Mouse (Mus musculus) neural tube, embryonic 15.5 days (tissue): ENCODE measurements around the gene Lsm12. TPM values are rescaled to one million over a fixed set of nuclear protein-coding genes. Genes with fewer than 3 reads are reported as not detected.
A peak's percentile ranks its signal among the peaks of the same experiment; 100 is the strongest.
"Not testable (repeated sequence)": the region's sequence is repeated elsewhere in the genome, so short reads cannot be mapped to it uniquely, and the experiment has no call there.

Source experiments
- ATAC-seq: fragments of 200-750 bp; cut with Nextera tagmentation; 2 replicates; pipeline ENCODE4 v1.8.0; 2017; ENCODE audit warnings: mild to moderate bottlenecking, moderate TSS enrichment, moderate library complexity; ENCODE audit not compliant: low FRiP score
- H3K27ac ChIP-seq: fragments of 300-500 bp; sonication (generic); replicated peaks from 2 replicates; pipeline ENCODE4 v1.5.1; 2015; ENCODE audit warnings: mild to moderate bottlenecking, inconsistent platforms
- H3K27me3 ChIP-seq: fragments of 300-500 bp; sonication (generic); replicated peaks from 2 replicates; pipeline ENCODE4 v1.6.1; 2015; ENCODE audit warnings: inconsistent platforms
- H3K36me3 ChIP-seq: fragments of 300-500 bp; sonication (generic); 2 replicates; pipeline ENCODE4 v1.6.1; 2015; ENCODE audit warnings: inconsistent platforms
- H3K4me1 ChIP-seq: fragments of 300-500 bp; sonication (generic); 2 replicates; pipeline ENCODE4 v1.6.1; 2015; ENCODE audit warnings: inconsistent platforms
- H3K4me2 ChIP-seq: fragments of 300-500 bp; sonication (generic); 2 replicates; pipeline ENCODE4 v1.6.1; 2015; ENCODE audit warnings: inconsistent platforms, mild to moderate bottlenecking, moderate library complexity
- H3K4me3 ChIP-seq: fragments of 300-500 bp; sonication (generic); replicated peaks from 2 replicates; pipeline ENCODE4 v1.5.1; 2015; ENCODE audit warnings: mild to moderate bottlenecking, inconsistent platforms
- H3K9ac ChIP-seq: fragments of 300-500 bp; sonication (generic); replicated peaks from 2 replicates; pipeline ENCODE4 v1.6.1; 2015; ENCODE audit warnings: mild to moderate bottlenecking, inconsistent platforms
- H3K9me3 ChIP-seq: fragments of 300-500 bp; sonication (generic); replicated peaks from 2 replicates; pipeline ENCODE4 v1.6.1; 2016; ENCODE audit warnings: inconsistent platforms
- WGBS: fragments of 180-500 bp; shearing (Covaris S2); methylation state at CpG from one replicate; pipeline ENCODE4 v1.1.7; 2015; ENCODE audit warnings: mixed read lengths; 5-methylcytosine and 5-hydroxymethylcytosine counted together
- polyA plus RNA-seq: library from polyadenylated mRNA; unstranded; fragments of >200 nt; fragmentation: Nextera tagmentation; extraction: Ambion mirVana; gene quantifications from 2 replicates; pipeline ENCODE4 v1.2.1, GENCODE M21; 2015

The Lsm12 gene
- polyA plus RNA-seq, 1 experiment from 2014 or later, result 111 TPM

DNA sequence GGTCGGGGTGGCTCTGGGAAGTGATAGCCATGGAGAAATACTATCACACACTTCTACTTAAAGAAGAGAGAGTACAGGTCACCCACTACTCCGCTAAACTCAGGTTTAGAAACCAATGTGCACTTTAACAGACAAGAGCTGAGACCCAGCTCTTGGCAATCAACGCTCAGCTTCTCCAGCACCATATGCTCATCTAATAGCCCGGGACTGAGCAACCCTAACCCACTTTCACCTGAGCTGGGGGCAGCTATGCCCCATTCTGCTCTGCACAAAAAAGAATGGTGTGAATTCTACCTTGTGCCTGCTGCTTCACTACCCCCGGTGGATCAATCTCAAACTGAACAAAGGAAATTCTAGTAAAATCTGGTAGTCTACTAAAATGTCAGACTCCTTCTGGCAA, 17.6 kb downstream of the Lsm12 start:
- Histone ChIP-seq H3K4me3 (no peak overlapping the region), H3K9me3 (no peaks in the 10 kb centered on the region), H3K4me2 (no peak overlapping the region), H3K36me3 (peaks cover 52% of the 10 kb centered on the region), H3K27me3 (no peaks in the 10 kb centered on the region), H3K27ac (no peak overlapping the region), H3K4me1 (no peaks in the 10 kb centered on the region), H3K9ac (no peak overlapping the region)
- no peak for ATAC-seq
- WGBS, result 92% methylated on average over 5 of the region's 5 CpGs

DNA sequence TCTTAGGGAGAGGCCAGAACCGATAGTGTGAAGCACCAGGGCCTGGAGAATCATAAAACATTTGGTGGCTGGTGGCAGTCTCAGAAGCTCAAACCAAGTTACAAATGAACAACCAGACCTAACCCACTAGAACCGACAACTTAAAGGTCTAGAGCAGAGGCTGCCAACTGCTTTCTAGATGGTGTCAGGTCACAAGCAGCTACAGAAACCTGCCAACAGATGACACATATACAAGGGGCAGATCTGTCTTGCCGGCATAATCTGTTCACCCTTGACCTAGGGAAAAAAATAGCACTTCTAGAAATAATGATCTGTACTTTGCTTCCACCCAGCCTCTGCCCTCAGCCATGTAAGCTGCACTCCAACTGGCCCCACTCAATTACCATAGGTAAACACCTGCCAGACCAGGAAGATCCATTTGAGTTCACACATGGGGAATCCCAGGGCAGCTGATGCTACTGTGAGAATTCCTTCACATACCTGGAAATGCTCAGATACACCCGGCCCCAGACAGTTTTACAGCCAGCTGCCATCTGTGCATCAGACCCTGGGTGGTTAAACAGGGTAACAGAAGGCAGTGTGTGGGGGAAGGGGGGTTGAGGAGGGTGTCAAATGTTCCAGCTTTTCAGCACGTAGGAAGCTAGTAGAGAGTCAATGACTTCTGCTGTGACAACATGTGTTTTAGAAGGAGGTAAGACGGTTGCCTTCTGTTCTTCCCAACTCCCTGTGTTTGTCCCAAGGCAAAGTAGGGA, 18.9 kb downstream of the Lsm12 start:
- no peak overlapping the region for H3K27ac ChIP-seq
- no peak for ATAC-seq
- 63% methylated on average over 6 of the region's 6 CpGs for WGBS
- no peaks in the 10 kb centered on the region for H3K27me3 ChIP-seq
- H3K4me2 ChIP-seq, result no peak overlapping the region
- H3K4me1 ChIP-seq, result no peaks in the 10 kb centered on the region
- H3K9ac ChIP-seq, result no peak overlapping the region
- H3K36me3 ChIP-seq, result peaks cover 60% of the 10 kb centered on the region
- no peak overlapping the region for H3K4me3 ChIP-seq
- H3K9me3 ChIP-seq, result no peaks in the 10 kb centered on the region

GRCm38 (mm10) chr11:102159781-102160180, 25.3 kb downstream of the Lsm12 start:
- Histone ChIP-seq H3K27ac (no peak overlapping the region), H3K36me3 (peaks cover 30% of the 10 kb centered on the region), H3K9me3 (no peaks in the 10 kb centered on the region), H3K4me1 (peaks cover 10% of the 10 kb centered on the region), H3K27me3 (no peaks in the 10 kb centered on the region), H3K4me2 (no peak overlapping the region), H3K9ac (no peak overlapping the region), H3K4me3 (no peak overlapping the region)
- no peak for ATAC-seq
- WGBS, result 79% methylated on average over 5 of the region's 5 CpGs

GRCm38 (mm10) chr11:102158024-102158423, 27.1 kb downstream of the Lsm12 start:
- not testable (repeated sequence) for H3K4me3 ChIP-seq, ATAC-seq, H3K9ac ChIP-seq, H3K27ac ChIP-seq, H3K9me3 ChIP-seq, H3K27me3 ChIP-seq, H3K4me2 ChIP-seq
- Histone ChIP-seq H3K36me3 (peaks cover 29% of the 10 kb centered on the region), H3K4me1 (peaks cover 15% of the 10 kb centered on the region)
- 80% methylated on average over 2 of the region's 2 CpGs for WGBS

DNA sequence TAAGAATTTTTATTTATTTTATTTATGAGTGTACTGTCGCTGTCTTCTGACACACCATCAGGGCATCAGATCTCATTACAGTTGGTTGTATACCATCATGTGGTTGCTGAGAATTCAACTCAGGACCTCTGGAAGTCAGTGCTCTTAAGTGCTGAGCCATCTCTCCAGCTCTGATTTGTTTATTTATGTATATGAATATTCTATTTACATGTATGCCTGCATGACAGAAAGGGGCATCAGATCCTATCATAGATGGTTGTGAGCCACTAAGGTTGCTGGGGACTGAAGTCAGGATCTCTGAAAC, 28.4 kb downstream of the Lsm12 start:
- no peak overlapping the region for H3K4me3 ChIP-seq
- peaks cover 28% of the 10 kb centered on the region for H3K36me3 ChIP-seq
- no peak; the same call in 1 of the 2 replicates for ATAC-seq
- H3K4me2 ChIP-seq, result peak overlapping the region; percentile 91; the same call in 1 of the 2 replicates
- no peaks in the 10 kb centered on the region for H3K9me3 ChIP-seq
- H3K27me3 ChIP-seq, result no peaks in the 10 kb centered on the region
- no peak overlapping the region for H3K9ac ChIP-seq
- peak overlapping the region; percentile 54; the same call in 1 of the 2 replicates for H3K27ac ChIP-seq
- peaks cover 15% of the 10 kb centered on the region for H3K4me1 ChIP-seq
- WGBS, result 6% methylated on average over 1 of the region's 1 CpGs

GRCm38 (mm10) chr11:102156039-102156785, 28.9 kb downstream of the Lsm12 start, which contains the start of gene Tmem101:
Gene Tmem101, minus strand, starts transcription at chr11:102156404.
- Histone ChIP-seq H3K36me3 (peaks cover 23% of the 10 kb centered on the region), H3K4me2 (peak within 1 kb of the TSS; percentile 91), H3K27me3 (no peaks in the 10 kb centered on the region), H3K4me3 (peak within 1 kb of the TSS; percentile 64), H3K9me3 (no peaks in the 10 kb centered on the region), H3K27ac (peak within 1 kb of the TSS; percentile 83), H3K9ac (peak within 1 kb of the TSS; percentile 71), H3K4me1 (peaks cover 15% of the 10 kb centered on the region)
- WGBS, result under 1% methylated on average over 37 of the region's 37 CpGs
- ATAC-seq, result peak; percentile 90

- Histone ChIP-seq H3K9ac (no peak overlapping the region), H3K4me2 (peak overlapping the region; percentile 13; the same call in 1 of the 2 replicates), H3K4me1 (peaks cover 23% of the 10 kb centered on the region), H3K4me3 (no peak overlapping the region), H3K36me3 (0 out of 2 replicates have a peak, but pooled peaks cover 2% of the 10 kb centered on the region), H3K9me3 (no peaks in the 10 kb centered on the region), H3K27me3 (peaks cover 72% of the 10 kb centered on the region), H3K27ac (no peak overlapping the region)
- 13% methylated on average over 34 of the region's 34 CpGs for WGBS
- no peak for ATAC-seq
Observed at GRCm38 (mm10) chr11:102147213-102147989, 37.7 kb downstream of the Lsm12 start.

DNA sequence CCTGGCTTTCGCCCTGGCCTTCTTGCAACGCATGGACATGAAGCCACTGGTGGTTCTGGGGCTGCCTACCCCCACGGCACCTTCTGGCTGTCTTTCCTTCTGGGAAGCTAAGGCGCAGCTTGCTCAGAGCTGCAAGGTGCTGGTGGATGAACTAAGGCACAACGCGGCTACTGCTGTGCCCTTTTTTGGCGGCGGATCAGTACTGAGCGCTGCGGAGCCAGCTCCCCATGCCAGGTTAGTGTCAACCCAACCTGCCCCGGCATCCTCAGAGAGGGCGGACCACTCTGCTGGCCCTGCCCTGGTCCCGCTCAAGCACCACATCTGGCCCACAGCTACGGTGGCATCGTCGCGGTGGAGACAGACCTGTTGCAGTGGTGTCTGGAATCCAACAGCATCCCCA, 38.6 kb downstream of the Lsm12 start:
- H3K27me3 ChIP-seq, result peaks cover 74% of the 10 kb centered on the region
- H3K27ac ChIP-seq, result no peak overlapping the region
- H3K9me3 ChIP-seq, result no peaks in the 10 kb centered on the region
- no peak overlapping the region for H3K9ac ChIP-seq
- 8% methylated on average over 17 of the region's 17 CpGs for WGBS
- no peaks in the 10 kb centered on the region for H3K36me3 ChIP-seq
- ATAC-seq, result no peak
- no peak overlapping the region for H3K4me3 ChIP-seq
- peak overlapping the region; percentile 17; the same call in 1 of the 2 replicates for H3K4me2 ChIP-seq
- H3K4me1 ChIP-seq, result peaks cover 23% of the 10 kb centered on the region

GRCm38 (mm10) chr11:102146005-102146404, 39.1 kb downstream of the Lsm12 start:
- no peak overlapping the region for H3K9ac ChIP-seq
- ATAC-seq, result no peak
- H3K4me1 ChIP-seq, result peaks cover 23% of the 10 kb centered on the region
- H3K4me3 ChIP-seq, result no peak overlapping the region
- peak overlapping the region; percentile 49; the same call in 1 of the 2 replicates for H3K4me2 ChIP-seq
- no peaks in the 10 kb centered on the region for H3K36me3 ChIP-seq
- no peaks in the 10 kb centered on the region for H3K9me3 ChIP-seq
- 4% methylated on average over 16 of the region's 16 CpGs for WGBS
- H3K27ac ChIP-seq, result no peak overlapping the region
- H3K27me3 ChIP-seq, result peaks cover 74% of the 10 kb centered on the region

GRCm38 (mm10) chr11:102145471-102146001, 39.6 kb downstream of the Lsm12 start, which contains the start of gene Nags:
Gene Nags, plus strand, starts transcription at chr11:102145513.
- no peak within 1 kb of the TSS for H3K27ac ChIP-seq
- WGBS, result under 1% methylated on average over 48 of the region's 50 CpGs
- H3K27me3 ChIP-seq, result peaks cover 74% of the 10 kb centered on the region
- no peak for ATAC-seq
- peak within 1 kb of the TSS; percentile 25 for H3K4me3 ChIP-seq
- H3K36me3 ChIP-seq, result no peaks in the 10 kb centered on the region
- H3K4me1 ChIP-seq, result peaks cover 23% of the 10 kb centered on the region
- peak within 1 kb of the TSS; percentile 49 for H3K4me2 ChIP-seq
- H3K9me3 ChIP-seq, result no peaks in the 10 kb centered on the region
- no peak within 1 kb of the TSS for H3K9ac ChIP-seq

DNA sequence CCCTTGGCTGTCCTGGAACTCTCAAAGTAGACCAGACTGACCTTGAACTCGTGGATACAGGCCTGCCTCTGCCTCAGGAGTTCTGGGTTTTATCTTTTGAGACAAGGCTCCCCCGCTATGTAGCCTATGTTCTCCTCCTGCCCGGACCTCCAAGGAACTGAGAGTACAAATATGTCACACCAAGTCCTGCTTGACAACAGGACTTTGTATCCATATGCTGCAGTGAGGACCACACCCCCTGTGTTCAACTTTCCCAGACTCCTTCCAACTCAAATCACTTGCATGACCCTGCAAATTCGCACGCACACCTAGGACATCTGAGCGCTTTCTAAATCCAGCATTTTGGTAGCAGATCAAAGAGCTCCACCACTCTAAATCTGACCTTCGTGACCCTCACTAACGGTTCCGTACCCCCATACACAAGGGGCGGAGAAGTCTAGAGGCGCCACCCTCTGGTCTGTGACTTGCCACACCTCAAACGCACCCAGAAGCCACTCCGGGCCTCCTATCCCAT, 40.1 kb downstream of the Lsm12 start:
- no peak overlapping the region for H3K9ac ChIP-seq

More for the DNA sequence above, 40.1 kb downstream of the Lsm12 start:
- ATAC-seq, result no peak
- 29% methylated on average over 13 of the region's 13 CpGs for WGBS
- Histone ChIP-seq H3K36me3 (no peaks in the 10 kb centered on the region), H3K4me1 (peaks cover 23% of the 10 kb centered on the region), H3K9me3 (no peaks in the 10 kb centered on the region), H3K4me2 (peak overlapping the region; percentile 49), H3K4me3 (peak overlapping the region; percentile 25), H3K27me3 (peaks cover 74% of the 10 kb centered on the region), H3K27ac (no peak overlapping the region)
